Mouse (Mus musculus) megakaryocyte, embryonic 14.5 days (primary cell): ENCODE results near the gene Josd2.

Source experiments
- FLI1 ChIP-seq: IDR thresholded peaks from 2 replicates; pipeline ENCODE4 v1.6.1; 2012; ENCODE audit warnings: low read length, inconsistent platforms, mixed read lengths
- GATA1 ChIP-seq: IDR thresholded peaks from 3 replicates; pipeline ENCODE4 v1.6.1; 2012; ENCODE audit warnings: mixed read lengths, low read length, inconsistent platforms, borderline replicate concordance

DNA sequence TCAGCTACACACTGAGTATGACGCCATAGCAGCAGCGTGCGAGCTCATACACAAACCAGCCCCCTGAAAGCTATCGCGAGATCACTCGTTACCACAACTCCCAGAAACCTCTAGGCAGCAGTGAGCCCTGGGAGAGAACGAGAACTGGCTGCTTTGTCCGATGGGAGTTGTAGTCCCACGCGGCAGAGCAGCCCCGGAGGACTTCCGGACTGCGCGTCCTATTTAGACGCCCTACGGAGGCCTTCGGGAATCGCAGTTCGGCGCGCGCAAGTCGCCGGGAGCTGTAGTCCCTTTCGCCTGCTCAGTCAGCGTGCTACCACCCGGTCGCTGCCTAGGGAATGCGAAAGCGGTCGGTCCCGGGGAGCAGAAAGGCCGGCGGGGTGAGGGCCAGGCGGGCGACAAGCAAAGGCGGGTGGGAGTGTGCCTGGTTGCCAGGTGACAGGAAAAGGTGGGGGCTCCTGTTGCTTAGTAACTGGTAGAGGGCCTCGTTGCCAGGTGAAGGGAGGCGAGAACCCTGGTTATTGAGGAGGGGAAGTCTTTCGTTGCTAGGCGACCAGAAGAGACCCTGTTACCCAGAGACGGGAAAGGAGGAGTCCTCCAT, at the start of gene Josd2:
- TF ChIP-seq GATA1 (no peak), FLI1 (no peak)
